Mouse (Mus musculus): ENCODE measurements around the gene Ccdc180.

The Ccdc180 gene

DNA sequence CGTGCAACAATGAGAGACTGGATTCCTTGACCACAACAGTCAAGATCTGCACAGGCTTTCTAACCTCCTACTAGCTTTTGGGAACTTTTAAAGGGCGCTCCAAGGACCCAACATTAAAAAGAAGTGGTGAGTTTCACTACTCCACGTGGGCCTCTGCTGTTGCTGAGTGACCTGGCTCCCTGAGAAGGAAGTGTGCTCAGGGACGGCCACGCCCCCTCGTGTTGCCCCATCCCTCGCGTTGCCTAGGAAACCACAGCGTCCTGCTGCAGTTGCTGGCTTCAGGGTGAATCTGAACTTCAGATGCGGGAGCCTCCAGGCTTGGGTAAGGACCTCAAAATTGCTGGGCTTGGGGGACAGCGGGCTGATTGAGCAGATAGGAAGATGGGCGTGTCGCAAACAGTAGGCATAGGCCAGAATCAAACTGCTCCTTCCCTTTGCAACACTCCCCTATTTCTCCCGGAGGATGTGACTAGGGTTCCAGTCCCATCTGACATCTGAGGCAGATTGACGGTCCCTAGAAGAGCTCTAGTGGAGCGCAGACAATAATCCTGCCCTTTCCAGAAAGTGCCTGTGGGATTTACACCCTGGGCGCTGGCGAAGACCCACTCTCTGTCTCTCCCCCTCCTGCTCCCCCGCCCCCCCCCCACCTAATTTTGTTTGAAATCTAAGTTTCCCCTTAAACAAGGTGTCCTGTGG, at the start of gene Ccdc180:
Ccdc180 (plus strand) TSS at position 238 of the 696 bp plus-strand sequence.
- DNase-seq (ENCODE audit: low read depth, low spot score), result peak; percentile 56

DNA sequence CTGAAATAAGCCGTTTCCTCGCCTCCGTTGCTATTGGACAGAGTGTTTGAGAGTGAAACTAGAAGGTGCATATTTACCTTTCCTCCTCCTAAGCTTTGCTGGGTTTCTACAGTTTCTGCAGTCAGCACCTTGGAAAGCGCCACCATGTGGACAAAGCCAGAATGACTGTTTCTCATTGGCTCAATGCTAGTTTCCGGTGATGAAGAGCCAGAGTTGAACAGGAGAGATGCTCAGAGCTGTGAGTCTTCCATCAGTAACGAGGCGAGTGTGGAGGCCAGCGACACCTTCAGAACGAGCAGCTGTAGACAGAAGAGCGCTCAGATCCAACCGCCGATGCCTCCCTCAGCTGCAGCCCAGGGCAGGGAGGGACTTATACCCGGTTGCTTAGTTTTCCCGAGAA, 45.7 kb upstream of the Ccdc180 start:
- no peak for DNase-seq (ENCODE audit: low read depth, low spot score)

GRCm38 (mm10) chr4:45846263-45846662, 43.8 kb upstream of the Ccdc180 start:
- no peak for DNase-seq (ENCODE audit: low read depth, low spot score)

GRCm38 (mm10) chr4:45848109-45848824, 41.8 kb upstream of the Ccdc180 start, which contains the start of gene Stra6l:
Gene Stra6l, plus strand, starts transcription at chr4:45848664.
- DNase-seq (ENCODE audit: low read depth, low spot score), result no peak

DNA sequence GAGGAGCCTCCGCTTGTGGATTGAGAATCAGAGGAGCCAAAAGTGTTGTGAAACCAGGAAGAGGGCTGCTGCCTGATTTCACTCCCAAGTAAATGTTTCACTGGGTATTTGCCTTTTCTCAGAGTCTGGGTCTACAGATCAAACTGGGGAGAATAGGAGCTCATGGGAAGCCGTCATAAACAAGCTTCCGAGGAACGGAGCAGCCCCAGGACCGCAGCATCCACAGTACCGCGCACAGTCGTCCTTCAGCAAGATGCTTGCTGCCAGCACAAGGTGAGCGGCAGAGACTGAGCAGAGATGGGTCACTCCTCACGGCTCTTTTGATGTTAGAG, 41.3 kb upstream of the Ccdc180 start:
- no peak for DNase-seq (ENCODE audit: low read depth, low spot score)

DNA sequence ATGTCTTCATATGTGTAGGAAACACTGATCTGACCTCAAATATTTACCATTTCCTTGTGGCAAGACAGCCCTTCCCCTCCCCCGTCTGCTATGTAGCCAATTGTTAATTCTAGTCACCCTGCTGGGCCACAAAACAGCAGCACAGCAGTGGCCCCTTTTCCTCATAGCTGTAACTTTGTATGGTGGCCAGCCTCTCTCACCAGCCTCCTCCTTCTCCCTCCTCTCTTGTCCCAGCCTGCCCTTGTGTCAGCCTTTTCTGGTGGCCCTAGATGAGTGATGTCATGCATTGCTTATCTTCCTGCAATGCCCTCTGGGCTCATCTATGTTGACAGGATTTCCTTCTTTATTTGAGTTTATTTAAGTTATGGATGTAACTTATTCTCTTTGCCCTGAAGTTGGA, 40.7 kb upstream of the Ccdc180 start:
- no peak for DNase-seq (ENCODE audit: low read depth, low spot score)

DNA sequence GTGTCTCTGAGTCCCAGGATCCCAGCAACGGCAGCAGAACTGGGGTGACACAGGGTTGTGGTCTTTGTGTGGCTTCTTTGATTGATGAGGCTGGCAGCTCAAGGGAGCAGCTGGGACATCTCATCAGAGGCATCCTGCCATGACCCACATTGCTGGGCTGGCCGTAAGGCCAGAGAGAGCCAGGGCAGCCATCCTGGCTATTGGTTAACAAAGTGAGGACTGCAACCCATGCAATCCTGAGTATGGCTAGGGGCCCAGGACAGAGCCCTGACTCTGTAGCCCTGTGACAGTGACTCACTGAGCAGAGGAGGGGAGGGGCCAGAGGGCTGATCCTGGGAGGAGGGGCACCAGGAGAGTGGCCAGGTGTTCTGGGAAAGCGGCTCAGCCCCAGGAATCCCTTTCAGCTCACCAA, 38.5 kb upstream of the Ccdc180 start:
- no peak for DNase-seq (ENCODE audit: low read depth, low spot score)

GRCm38 (mm10) chr4:45853496-45854246, 36.4 kb upstream of the Ccdc180 start:
- DNase-seq (ENCODE audit: low read depth, low spot score), result no peak

- no peak for DNase-seq (ENCODE audit: low read depth, low spot score)
Measured at GRCm38 (mm10) chr4:45855803-45856424, 34.2 kb upstream of the Ccdc180 start.

DNA sequence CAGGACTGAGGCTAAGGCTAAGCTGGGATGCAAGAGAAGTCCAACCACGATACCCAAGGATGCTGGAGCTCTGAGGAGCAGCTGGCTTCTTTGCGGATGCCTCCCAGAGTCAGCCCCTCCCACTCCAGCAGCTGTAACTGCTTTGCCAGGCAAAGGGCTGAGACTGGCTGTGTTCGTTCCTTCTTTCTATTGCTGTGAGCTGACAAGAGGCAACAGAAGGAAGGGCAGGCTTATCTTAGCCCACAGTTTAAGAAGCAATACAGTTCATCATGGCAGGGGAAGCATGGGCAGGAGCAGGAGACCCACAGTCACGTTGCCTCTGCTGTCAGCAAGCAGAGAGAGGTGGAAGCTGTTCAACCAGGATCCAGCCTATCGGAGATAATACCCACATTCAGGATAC, 28.9 kb upstream of the Ccdc180 start:
- no peak for DNase-seq (ENCODE audit: low read depth, low spot score)

GRCm38 (mm10) chr4:45867416-45867815, 22.7 kb upstream of the Ccdc180 start:
- no peak for DNase-seq (ENCODE audit: low read depth, low spot score)

GRCm38 (mm10) chr4:45869021-45869815, 20.9 kb upstream of the Ccdc180 start:
- no peak for DNase-seq (ENCODE audit: low read depth, low spot score)

- no peak for DNase-seq (ENCODE audit: low read depth, low spot score)
Measured at GRCm38 (mm10) chr4:45872147-45872546, 18.0 kb upstream of the Ccdc180 start.

GRCm38 (mm10) chr4:45878929-45879328, 11.2 kb upstream of the Ccdc180 start:
- no peak for DNase-seq (ENCODE audit: low read depth, low spot score)

DNA sequence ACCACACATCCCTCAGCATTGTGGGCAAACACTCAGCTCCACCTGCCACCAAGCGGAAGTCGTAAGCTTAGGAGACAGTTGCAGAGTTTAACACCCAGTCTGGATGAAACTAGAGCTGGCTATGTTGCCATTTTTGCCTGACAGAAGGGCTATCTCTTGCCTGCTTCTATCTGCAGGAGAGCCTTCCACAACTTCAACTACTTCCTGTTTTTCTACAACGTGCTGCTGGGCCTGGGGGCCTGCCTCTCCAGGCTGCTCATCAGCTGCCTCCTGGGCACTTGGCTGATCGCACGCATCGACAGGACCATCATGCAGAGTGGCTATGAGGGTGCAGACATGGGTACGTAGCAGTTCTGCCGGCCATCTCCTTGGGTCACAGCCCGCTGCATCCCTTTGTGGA, 7.6 kb upstream of the Ccdc180 start:
- DNase-seq (ENCODE audit: low read depth, low spot score), result no peak

- DNase-seq (ENCODE audit: low read depth, low spot score), result no peak
Measured at GRCm38 (mm10) chr4:45883250-45883649, 6.9 kb upstream of the Ccdc180 start.

- no peak for DNase-seq (ENCODE audit: low read depth, low spot score)
Measured at GRCm38 (mm10) chr4:45889487-45889886, 616 bp upstream of the Ccdc180 start.

DNA sequence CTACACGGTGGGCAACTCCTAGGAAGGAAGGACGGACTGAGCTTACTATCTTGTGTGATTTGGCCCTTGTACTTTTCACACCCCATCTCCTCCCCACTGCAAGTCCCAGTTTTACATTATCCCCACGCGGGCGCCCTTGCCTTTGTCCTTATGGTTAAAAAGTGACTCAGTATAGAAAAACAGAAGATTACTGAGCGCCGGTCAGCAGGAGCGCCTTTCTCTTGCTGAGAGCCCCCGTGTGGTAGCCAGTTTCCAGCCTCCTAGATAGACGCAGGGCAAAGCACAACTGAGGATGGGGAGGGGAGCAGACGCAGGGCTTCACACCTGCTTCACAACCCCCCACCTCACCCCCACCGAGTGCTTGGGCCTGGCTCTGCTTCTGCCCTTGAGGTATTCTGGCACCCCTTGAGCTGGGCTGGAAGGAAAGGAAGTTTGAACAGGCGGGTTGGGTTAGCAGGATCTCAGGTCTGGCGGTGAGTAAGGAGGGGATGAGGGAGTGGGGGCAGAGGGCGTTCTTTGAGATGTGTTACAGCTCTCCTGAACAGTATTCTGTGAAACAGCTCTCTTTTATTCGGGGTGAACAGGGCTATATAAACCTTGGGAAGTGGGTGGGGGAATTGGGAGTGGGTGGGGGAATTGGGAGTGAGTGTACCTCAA, 6.5 kb downstream of the Ccdc180 start:
- DNase-seq (ENCODE audit: low read depth, low spot score), result no peak

DNA sequence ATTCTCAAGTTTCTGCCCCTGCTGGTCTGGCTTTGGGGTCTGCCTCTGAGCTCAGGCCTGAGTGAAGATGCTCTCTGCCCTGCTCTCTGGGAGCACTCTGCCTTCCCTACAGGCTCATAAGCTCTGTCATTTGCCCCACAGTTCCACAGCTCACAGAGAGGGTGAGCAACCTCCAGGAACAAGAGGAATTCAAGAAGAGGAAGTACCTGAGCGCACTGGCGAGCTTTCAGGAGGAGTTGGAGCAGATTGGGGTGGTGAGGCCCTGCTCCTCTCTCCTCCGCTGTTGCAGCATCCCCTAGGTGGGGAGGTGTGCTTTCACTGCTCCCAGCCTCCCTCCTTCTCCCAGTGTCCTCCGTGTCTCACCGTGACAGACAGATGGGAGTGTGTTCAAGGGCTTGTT, 8.3 kb downstream of the Ccdc180 start:
- DNase-seq (ENCODE audit: low read depth, low spot score), result no peak

GRCm38 (mm10) chr4:45909256-45909655, 19.2 kb downstream of the Ccdc180 start:
- DNase-seq (ENCODE audit: low read depth, low spot score), result no peak

GRCm38 (mm10) chr4:45909924-45910323, 19.8 kb downstream of the Ccdc180 start:
- no peak for DNase-seq (ENCODE audit: low read depth, low spot score)
